ENCODE assay signal across 9 mouse cellular contexts in the genomic region with DNA sequence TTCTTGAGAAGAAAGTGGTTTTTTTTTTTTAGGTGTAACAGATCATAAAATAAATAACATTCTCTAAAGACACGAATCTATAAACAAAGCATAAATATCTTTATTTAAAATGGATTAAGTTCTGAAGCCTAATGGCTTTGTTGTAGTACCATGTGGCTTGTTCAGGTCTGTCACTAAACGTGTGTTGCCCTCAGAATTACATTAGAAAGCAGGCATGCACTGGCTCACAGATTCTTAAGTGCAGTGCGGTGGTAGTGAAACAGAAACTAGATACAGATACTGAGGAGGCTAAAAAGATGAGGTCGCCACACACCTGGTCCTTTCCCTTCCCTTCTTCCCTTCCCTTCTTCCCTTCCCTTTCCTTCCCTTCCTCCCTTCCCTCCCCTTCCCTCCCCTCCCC.
DNase-seq lines count a peak whose midpoint lies in the region; ATAC-seq and TF ChIP-seq lines count a peak whose summit lies in the region.
"Had no signal": no experiment of that assay in that cellular context is flagged by ENCODE, and none has a peak within 500 bp of the region (broad histone marks: within the 10 kb centered on the region; RNA-seq: fewer than 3 reads in every experiment).

No protein-coding gene starts in this region.

- no peaks in the 10 kb centered on the region for H3K36me3 ChIP-seq in lung, embryonic 15.5 days
- peaks cover 29% of the 10 kb centered on the region for H3K36me3 ChIP-seq in G1E (replicated peaks)
- H3K36me3 ChIP-seq in small intestine, adult 2 months (ENCODE audit: control insufficient read depth, insufficient read depth, low read length), result 0 out of 2 replicates have a peak, but pooled peaks cover 2% of the 10 kb centered on the region
- H3K36me3 ChIP-seq: embryonic facial prominence, embryonic 12.5 days; neural tube, embryonic 12.5 days had no signal

- no peak for ATAC-seq in lung, embryonic 15.5 days (ENCODE audit: borderline replicate concordance, extremely low read depth, low FRiP score, low TSS enrichment)
- no peak for ATAC-seq in G1E (ENCODE audit: extremely low read depth, insufficient number of reproducible peaks, low FRiP score, poor library complexity, severe bottlenecking)
- ATAC-seq in inflammation-experienced regulatory T-cells, adult 6 months, result peak; percentile 22
- ATAC-seq in frontal cortex, adult (ENCODE audit: low TSS enrichment), result no peak

- no peak for DNase-seq in lung, adult 18-20 months
- no peak for DNase-seq in G1E (ENCODE audit: low spot score)
- no peak for DNase-seq in ovary, postnatal 10 days (ENCODE audit: low spot score)

- WGBS in lung, embryonic 15.5 days, result 28% methylated on average over 4 of the region's 4 CpGs
- WGBS in small intestine, adult 2 months, result 10% methylated on average over 4 of the region's 4 CpGs

- peak overlapping the region; percentile 41; the same call in 1 of the 2 replicates for H3K27ac ChIP-seq in lung, embryonic 15.5 days
- H3K27ac ChIP-seq in small intestine, adult 2 months (ENCODE audit: insufficient read depth, low read depth, low read length), result peak overlapping the region; percentile 69; the same call in 1 of the 2 replicates
- H3K27ac ChIP-seq: neural tube, embryonic 12.5 days had no signal

- H3K9ac ChIP-seq in lung, embryonic 15.5 days, result no peak overlapping the region

- H3K4me1 ChIP-seq in lung, embryonic 15.5 days, result peaks cover 57% of the 10 kb centered on the region
- H3K4me1 ChIP-seq in G1E (ENCODE audit: insufficient read depth, low read depth, low read length), result peaks cover 75% of the 10 kb centered on the region
- peaks cover 16% of the 10 kb centered on the region for H3K4me1 ChIP-seq in small intestine, adult 2 months (ENCODE audit: control insufficient read depth, insufficient read depth, insufficient read length, low read length)

- H3K4me3 ChIP-seq in lung, embryonic 15.5 days, result no peak overlapping the region
- H3K4me3 ChIP-seq in G1E (ENCODE audit: low read depth, low read length), result peak overlapping the region; percentile 62; the same call in 1 of the 2 replicates
- no peak overlapping the region for H3K4me3 ChIP-seq in small intestine, adult 2 months (ENCODE audit: low read depth, low read length)

- no peak for TF ChIP-seq CTCF in G1E (IDR thresholded peaks at IDR 0.05; ENCODE audit: low read depth, low read length)
- no peak for TF ChIP-seq CTCF in small intestine, adult 2 months (IDR thresholded peaks at IDR 0.05; ENCODE audit: extremely low read depth, insufficient read length, insufficient replicate concordance, low read depth, low read length)

- H3K4me2 ChIP-seq in lung, embryonic 15.5 days, result no peak overlapping the region

- no peaks in the 10 kb centered on the region for H3K9me3 ChIP-seq in lung, embryonic 15.5 days
- H3K9me3 ChIP-seq in G1E (replicated peaks), result no peaks in the 10 kb centered on the region
- H3K9me3 ChIP-seq: embryonic facial prominence, embryonic 12.5 days; neural tube, embryonic 12.5 days had no signal

- no peak for TF ChIP-seq POLR2A in small intestine, adult 2 months (IDR thresholded peaks at IDR 0.05; ENCODE audit: low read depth, low read length)

- H3K27me3 ChIP-seq in lung, embryonic 15.5 days, result no peaks in the 10 kb centered on the region
- no peaks in the 10 kb centered on the region for H3K27me3 ChIP-seq in G1E (ENCODE audit: insufficient read depth, low read length)
- no peaks in the 10 kb centered on the region for H3K27me3 ChIP-seq in small intestine, adult 2 months (ENCODE audit: control insufficient read depth, insufficient read depth, low read length)
- H3K27me3 ChIP-seq: embryonic facial prominence, embryonic 12.5 days; neural tube, embryonic 12.5 days had no signal
